Mouse (Mus musculus): ENCODE results near the gene Bpifb2. TPM values are rescaled to one million over a fixed set of nuclear protein-coding genes. Genes with fewer than 3 reads are reported as not detected.

Bpifb2 gene
- polyA plus RNA-seq, 1 experiment: not detected

- Histone ChIP-seq H3K36me3 (ENCODE audit: control insufficient read depth, insufficient read depth, low read length, poor library complexity, severe bottlenecking) (no peaks in the 10 kb centered on the region), H3K9me3 (replicated peaks; ENCODE audit: control insufficient read depth, insufficient read depth, low read length, poor library complexity, severe bottlenecking) (no peaks in the 10 kb centered on the region)
Measured at GRCm38 (mm10) chr2:153906626-153907025, 31.8 kb downstream of the Bpifb2 start.

GRCm38 (mm10) chr2:153914151-153914550 lies 39.3 kb downstream of the Bpifb2 start:
- TF ChIP-seq CTCF (IDR thresholded peaks at IDR 0.05; ENCODE audit: low read depth, low read length): no peak
- Histone ChIP-seq H3K4me1 (ENCODE audit: control insufficient read depth, insufficient read depth, low read length) (no peaks in the 10 kb centered on the region), H3K27me3 (ENCODE audit: control insufficient read depth, insufficient read depth, low read length, poor library complexity, severe bottlenecking) (no peaks in the 10 kb centered on the region), H3K9ac (ENCODE audit: low read depth, poor library complexity, severe bottlenecking) (no peak overlapping the region), H3K9me3 (replicated peaks; ENCODE audit: control insufficient read depth, insufficient read depth, low read length, poor library complexity, severe bottlenecking) (no peaks in the 10 kb centered on the region), H3K4me3 (ENCODE audit: low read depth, low read length) (no peak overlapping the region), H3K36me3 (ENCODE audit: control insufficient read depth, insufficient read depth, low read length, poor library complexity, severe bottlenecking) (no peaks in the 10 kb centered on the region), H3K27ac (ENCODE audit: insufficient read depth, low read length) (no peak overlapping the region)

More at GRCm38 (mm10) chr2:153906626-153907025, 31.8 kb downstream of the Bpifb2 start:
- TF ChIP-seq POLR2A (IDR thresholded peaks at IDR 0.05; ENCODE audit: insufficient read depth, low read length) (no peak), CTCF (IDR thresholded peaks at IDR 0.05; ENCODE audit: low read depth, low read length) (no peak), EP300 (IDR thresholded peaks at IDR 0.05; ENCODE audit: insufficient read depth, low read depth, low read length) (no peak)
- H3K9ac ChIP-seq (ENCODE audit: low read depth, poor library complexity, severe bottlenecking): no peak overlapping the region
- no peak overlapping the region for H3K4me3 ChIP-seq (ENCODE audit: low read depth, low read length)
- no peaks in the 10 kb centered on the region for H3K4me1 ChIP-seq (ENCODE audit: control insufficient read depth, insufficient read depth, low read length)
- no peak overlapping the region for H3K27ac ChIP-seq (ENCODE audit: insufficient read depth, low read length)
- no peaks in the 10 kb centered on the region for H3K27me3 ChIP-seq (ENCODE audit: control insufficient read depth, insufficient read depth, low read length, poor library complexity, severe bottlenecking)

GRCm38 (mm10) chr2:153917930-153918329 lies 43.1 kb downstream of the Bpifb2 start, which contains the start of gene Bpifb3:
Gene Bpifb3 (plus strand): TSS chr2:153918230.
- no peak for TF ChIP-seq EP300 (IDR thresholded peaks at IDR 0.05; ENCODE audit: insufficient read depth, low read depth, low read length)
- TF ChIP-seq CTCF (IDR thresholded peaks at IDR 0.05; ENCODE audit: low read depth, low read length): no peak
- TF ChIP-seq POLR2A (IDR thresholded peaks at IDR 0.05; ENCODE audit: insufficient read depth, low read length): no peak
- Histone ChIP-seq H3K9ac (ENCODE audit: low read depth, poor library complexity, severe bottlenecking) (no peak within 1 kb of the TSS), H3K4me1 (ENCODE audit: control insufficient read depth, insufficient read depth, low read length) (no peaks in the 10 kb centered on the region), H3K36me3 (ENCODE audit: control insufficient read depth, insufficient read depth, low read length, poor library complexity, severe bottlenecking) (no peaks in the 10 kb centered on the region), H3K27ac (ENCODE audit: insufficient read depth, low read length) (no peak within 1 kb of the TSS), H3K27me3 (ENCODE audit: control insufficient read depth, insufficient read depth, low read length, poor library complexity, severe bottlenecking) (no peaks in the 10 kb centered on the region), H3K4me3 (ENCODE audit: low read depth, low read length) (no peak within 1 kb of the TSS), H3K9me3 (replicated peaks; ENCODE audit: control insufficient read depth, insufficient read depth, low read length, poor library complexity, severe bottlenecking) (no peaks in the 10 kb centered on the region)

- H3K9ac ChIP-seq (ENCODE audit: low read depth, poor library complexity, severe bottlenecking): no peak overlapping the region
- H3K27ac ChIP-seq (ENCODE audit: insufficient read depth, low read length): no peak overlapping the region
- H3K4me1 ChIP-seq (ENCODE audit: control insufficient read depth, insufficient read depth, low read length): no peaks in the 10 kb centered on the region
- H3K27me3 ChIP-seq (ENCODE audit: control insufficient read depth, insufficient read depth, low read length, poor library complexity, severe bottlenecking): no peaks in the 10 kb centered on the region
- H3K4me3 ChIP-seq (ENCODE audit: low read depth, low read length): no peak overlapping the region
- H3K36me3 ChIP-seq (ENCODE audit: control insufficient read depth, insufficient read depth, low read length, poor library complexity, severe bottlenecking): no peaks in the 10 kb centered on the region
- H3K9me3 ChIP-seq (replicated peaks; ENCODE audit: control insufficient read depth, insufficient read depth, low read length, poor library complexity, severe bottlenecking): no peaks in the 10 kb centered on the region
- TF ChIP-seq CTCF (IDR thresholded peaks at IDR 0.05; ENCODE audit: low read depth, low read length): no peak
- TF ChIP-seq POLR2A (IDR thresholded peaks at IDR 0.05; ENCODE audit: insufficient read depth, low read length): no peak
- TF ChIP-seq EP300 (IDR thresholded peaks at IDR 0.05; ENCODE audit: insufficient read depth, low read depth, low read length): no peak
Measured at GRCm38 (mm10) chr2:153921246-153921645, 46.4 kb downstream of the Bpifb2 start.

- Histone ChIP-seq H3K4me3 (ENCODE audit: low read depth, low read length) (no peak overlapping the region), H3K9me3 (replicated peaks; ENCODE audit: control insufficient read depth, insufficient read depth, low read length, poor library complexity, severe bottlenecking) (no peaks in the 10 kb centered on the region), H3K36me3 (ENCODE audit: control insufficient read depth, insufficient read depth, low read length, poor library complexity, severe bottlenecking) (no peaks in the 10 kb centered on the region), H3K27ac (ENCODE audit: insufficient read depth, low read length) (no peak overlapping the region), H3K4me1 (ENCODE audit: control insufficient read depth, insufficient read depth, low read length) (no peaks in the 10 kb centered on the region), H3K9ac (ENCODE audit: low read depth, poor library complexity, severe bottlenecking) (no peak overlapping the region), H3K27me3 (ENCODE audit: control insufficient read depth, insufficient read depth, low read length, poor library complexity, severe bottlenecking) (no peaks in the 10 kb centered on the region)
- TF ChIP-seq CTCF (IDR thresholded peaks at IDR 0.05; ENCODE audit: low read depth, low read length) (peak; percentile 96), POLR2A (IDR thresholded peaks at IDR 0.05; ENCODE audit: insufficient read depth, low read length) (no peak), EP300 (IDR thresholded peaks at IDR 0.05; ENCODE audit: insufficient read depth, low read depth, low read length) (no peak)
Measured at GRCm38 (mm10) chr2:153929871-153930413, 55.1 kb downstream of the Bpifb2 start.

- Histone ChIP-seq H3K9ac (ENCODE audit: low read depth, poor library complexity, severe bottlenecking) (no peak overlapping the region), H3K27ac (ENCODE audit: insufficient read depth, low read length) (no peak overlapping the region), H3K9me3 (replicated peaks; ENCODE audit: control insufficient read depth, insufficient read depth, low read length, poor library complexity, severe bottlenecking) (no peaks in the 10 kb centered on the region), H3K27me3 (ENCODE audit: control insufficient read depth, insufficient read depth, low read length, poor library complexity, severe bottlenecking) (no peaks in the 10 kb centered on the region), H3K36me3 (ENCODE audit: control insufficient read depth, insufficient read depth, low read length, poor library complexity, severe bottlenecking) (no peaks in the 10 kb centered on the region), H3K4me1 (ENCODE audit: control insufficient read depth, insufficient read depth, low read length) (no peaks in the 10 kb centered on the region), H3K4me3 (ENCODE audit: low read depth, low read length) (no peak overlapping the region)
- no peak for TF ChIP-seq EP300 (IDR thresholded peaks at IDR 0.05; ENCODE audit: insufficient read depth, low read depth, low read length)
Measured at GRCm38 (mm10) chr2:153931125-153931524, 56.3 kb downstream of the Bpifb2 start.
